Mouse (Mus musculus): ENCODE measurements around the gene Ifna2. TPM values are rescaled to one million over a fixed set of nuclear protein-coding genes. Genes with fewer than 3 reads are reported as not detected.

The Ifna2 gene
- polyA plus RNA-seq (2012; fragmentation: generic; extraction: Trizol), result not detected

DNA sequence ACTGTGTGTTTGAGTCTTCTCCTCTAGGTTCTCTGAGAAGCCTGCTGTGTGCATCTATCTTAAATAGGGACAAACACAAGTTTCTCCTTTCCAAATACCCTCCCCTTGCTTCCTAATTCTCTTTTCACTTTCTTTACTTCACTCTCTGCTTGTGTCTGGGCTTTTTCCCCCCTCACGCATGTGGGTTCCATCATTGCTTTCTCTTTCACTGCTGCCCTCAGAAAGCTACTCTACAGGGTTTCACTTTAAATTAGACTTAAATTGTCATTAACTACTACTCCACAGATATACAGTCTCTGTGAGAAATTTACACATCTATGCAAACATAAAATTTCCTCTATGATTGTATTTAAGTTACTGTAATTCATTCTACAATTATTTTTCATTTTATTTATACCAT lies at the start of gene Ifna2:
Gene Ifna2, minus strand, starts transcription at position 101 of the 400 bp plus-strand sequence.

DNA sequence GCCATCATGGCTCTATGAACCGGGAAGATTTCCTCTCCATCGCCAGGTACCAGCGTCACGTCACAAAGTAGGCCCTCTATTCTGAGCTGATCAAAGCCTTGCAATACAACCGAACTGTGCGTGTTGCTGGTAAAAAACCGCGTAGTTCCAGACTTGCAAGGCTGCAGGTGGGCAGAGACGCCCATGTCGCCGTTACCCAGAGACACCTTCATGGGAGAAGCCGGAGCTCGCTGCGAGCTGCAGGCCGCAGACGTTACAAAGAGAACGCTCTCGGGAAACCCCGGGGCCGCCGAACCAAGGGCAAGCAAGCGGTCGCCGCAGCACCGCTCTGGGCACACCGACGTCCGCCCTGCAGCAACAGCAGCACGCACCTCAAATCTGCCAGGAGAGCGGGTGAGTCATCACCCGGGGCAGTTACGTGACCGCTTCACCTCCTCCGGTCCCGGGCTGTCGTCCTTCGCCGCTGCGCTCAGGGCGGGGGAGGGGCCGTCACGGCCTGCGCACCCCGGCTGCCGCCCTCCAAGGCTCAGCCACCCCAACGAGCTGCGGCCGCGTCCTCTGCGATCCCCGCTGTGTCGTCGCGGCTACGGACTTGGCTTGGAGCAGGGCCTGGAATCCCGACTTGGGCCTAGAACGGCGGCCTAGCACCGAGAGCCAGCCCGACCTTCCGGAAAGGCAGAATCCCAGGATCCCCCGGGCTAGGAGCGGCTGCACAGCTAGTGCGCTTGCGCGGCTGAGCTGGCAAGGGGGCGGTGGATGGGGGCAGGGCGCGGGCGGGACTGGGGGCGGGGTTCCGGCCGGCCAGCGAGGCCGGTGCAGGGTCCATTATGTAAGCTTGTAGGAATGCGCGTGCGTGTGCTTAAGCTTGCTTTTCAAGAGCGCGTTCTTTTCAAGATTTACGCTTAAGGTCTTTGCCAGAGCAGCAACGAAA lies 38.3 kb upstream of the Ifna2 start, which contains the start of the genes Gm26566 and Klhl9:
Gene Gm26566, plus strand, starts transcription at position 15 of the 931 bp plus-strand sequence.
Gene Klhl9, minus strand, starts transcription at position 675 of the 931 bp plus-strand sequence.

DNA sequence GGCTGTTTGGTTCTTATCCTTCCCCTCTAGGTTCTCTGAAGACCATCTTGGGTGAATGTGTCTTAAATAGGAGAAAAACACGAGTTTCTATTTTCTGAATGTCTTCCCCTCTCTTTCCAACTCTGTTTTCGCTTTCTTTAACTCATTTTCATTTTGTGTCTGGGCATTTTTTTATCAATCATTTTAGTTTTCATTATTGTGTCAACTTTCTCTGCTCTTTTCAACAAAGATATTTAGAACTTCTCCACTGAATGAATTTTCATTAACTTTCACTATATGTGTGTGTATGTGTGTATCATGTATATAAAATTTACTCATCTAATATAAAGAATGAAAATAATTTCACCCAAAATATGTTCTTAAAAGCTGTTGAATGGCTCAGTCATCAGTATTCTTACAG lies 7.5 kb upstream of the Ifna2 start, which contains the start of gene Ifnab:
Gene Ifnab, minus strand, starts transcription at position 101 of the 400 bp plus-strand sequence.

DNA sequence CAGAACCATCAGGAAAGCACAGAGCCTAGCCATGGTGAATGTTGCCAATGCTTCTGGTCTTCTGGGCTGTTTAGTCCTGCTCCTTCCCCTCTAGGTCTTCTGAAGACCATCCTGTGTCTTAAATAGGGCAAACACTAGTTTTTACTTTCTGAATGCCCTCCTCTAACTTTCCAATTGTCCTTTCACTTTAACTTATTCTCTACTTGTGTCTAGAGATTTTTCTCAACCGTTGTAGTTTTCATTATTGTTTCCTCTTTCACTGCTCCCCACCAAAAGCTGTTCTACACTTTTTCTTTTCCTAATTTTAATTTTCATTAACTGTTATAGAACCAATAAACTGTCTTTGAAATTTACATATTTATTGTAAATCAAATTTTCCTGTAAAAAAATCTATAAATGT lies 6.9 kb downstream of the Ifna2 start, which contains the start of gene Ifna16:
Gene Ifna16, minus strand, starts transcription at position 101 of the 400 bp plus-strand sequence.

DNA sequence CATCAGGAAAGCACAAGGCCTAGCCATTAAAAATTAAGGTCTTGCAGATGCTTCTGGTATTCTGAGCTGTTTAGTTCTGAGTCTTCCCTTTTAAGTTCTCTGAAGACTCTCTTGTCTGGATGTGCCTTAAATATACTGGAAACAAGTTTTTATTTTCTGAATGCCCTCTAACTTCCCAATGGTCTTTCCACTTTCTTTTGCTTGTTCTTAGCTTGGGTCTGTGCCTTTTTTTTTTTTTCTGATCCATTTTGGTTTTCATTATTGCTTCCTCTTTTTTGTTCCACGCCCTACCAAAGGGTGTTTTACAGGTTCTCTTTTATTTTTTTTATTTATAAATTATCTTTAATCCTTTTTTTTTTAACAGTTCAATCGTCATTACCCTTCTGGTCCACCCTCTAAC lies 39.4 kb downstream of the Ifna2 start, which contains the start of gene Ifna13:
Gene Ifna13, minus strand, starts transcription at position 101 of the 400 bp plus-strand sequence.

DNA sequence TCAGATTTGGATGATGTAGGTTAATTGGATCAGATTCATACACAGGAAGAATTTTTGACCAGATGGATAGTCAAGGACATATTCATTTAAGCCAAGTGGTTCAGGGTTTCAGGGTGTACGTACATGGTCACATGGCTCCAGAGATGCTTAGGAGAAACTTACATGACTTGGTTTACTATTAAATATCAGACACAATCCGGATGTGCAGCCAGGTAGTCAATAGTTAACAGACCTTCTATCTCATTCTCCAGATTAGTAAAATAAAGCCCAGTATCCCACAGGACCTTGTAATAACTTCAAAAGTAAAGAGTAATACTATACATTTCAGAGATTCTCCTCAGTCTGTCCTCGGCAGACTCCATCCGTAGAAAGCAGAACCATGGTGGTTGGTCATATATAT lies 49.4 kb downstream of the Ifna2 start, which contains the start of gene C87499:
Gene C87499, minus strand, starts transcription at position 101 of the 400 bp plus-strand sequence.

Other genes starting within 250 kb of the Ifna2 start
- gene Hacd4, start 245.0 kb downstream of the Ifna2 start, polyA plus RNA-seq (2012; fragmentation: generic; extraction: Trizol), result 10 to 100 TPM in 1 of 2 experiments, 1 to 10 TPM in 1; 2.9 to 11.5 TPM
- gene Ifnb1, start 161.1 kb downstream of the Ifna2 start, polyA plus RNA-seq (2012; fragmentation: generic; extraction: Trizol), result not detected
- not detected for gene Ifna15, start 125.7 kb downstream of the Ifna2 start, polyA plus RNA-seq (2012; fragmentation: generic; extraction: Trizol)
- gene Ifna14, start 112.1 kb downstream of the Ifna2 start, polyA plus RNA-seq (2012; fragmentation: generic; extraction: Trizol), result not detected
- not detected for gene Ifna9, start 91.5 kb downstream of the Ifna2 start, polyA plus RNA-seq (2012; fragmentation: generic; extraction: Trizol)
- not detected for gene Ifna12, start 80.5 kb downstream of the Ifna2 start, polyA plus RNA-seq (2012; fragmentation: generic; extraction: Trizol)
- not detected for gene C87499, start 49.5 kb downstream of the Ifna2 start, polyA plus RNA-seq (2012; fragmentation: generic; extraction: Trizol)
- not detected for gene Ifna13, start 39.5 kb downstream of the Ifna2 start, polyA plus RNA-seq (2012; fragmentation: generic; extraction: Trizol)
- not detected for gene Ifna16, start 7.0 kb downstream of the Ifna2 start, polyA plus RNA-seq (2012; fragmentation: generic; extraction: Trizol)
- under 1 TPM in 1 of 2 experiments, not detected in 1; 0.05 TPM for gene Ifnab, start 7.4 kb upstream of the Ifna2 start, polyA plus RNA-seq (2012; fragmentation: generic; extraction: Trizol)
- 1 to 10 TPM in 1 of 2 experiments, under 1 TPM in 1; 0.08 to 1.1 TPM for gene Gm26566, start 37.9 kb upstream of the Ifna2 start, polyA plus RNA-seq (2012; fragmentation: generic; extraction: Trizol)
- gene Klhl9, start 38.6 kb upstream of the Ifna2 start, polyA plus RNA-seq (2012; fragmentation: generic; extraction: Trizol), result 10 to 100 TPM in 1 of 2 experiments, 1 to 10 TPM in 1; 1.1 to 12.5 TPM
- gene Gm13271, start 71.0 kb upstream of the Ifna2 start, polyA plus RNA-seq (2012; fragmentation: generic; extraction: Trizol), result not detected
- gene Gm13283, start 76.2 kb upstream of the Ifna2 start, polyA plus RNA-seq (2012; fragmentation: generic; extraction: Trizol), result not detected
- 1 to 10 TPM; 1.2 to 3.1 TPM for gene Gm13290, start 89.9 kb upstream of the Ifna2 start, polyA plus RNA-seq (2012; fragmentation: generic; extraction: Trizol)
- not detected for gene Gm13289, start 93.0 kb upstream of the Ifna2 start, polyA plus RNA-seq (2012; fragmentation: generic; extraction: Trizol)
- gene Gm13272, start 95.9 kb upstream of the Ifna2 start, polyA plus RNA-seq (2012; fragmentation: generic; extraction: Trizol), result under 1 TPM; 0.21 to 0.38 TPM
- not detected for gene Ifnz, start 98.2 kb upstream of the Ifna2 start, polyA plus RNA-seq (2012; fragmentation: generic; extraction: Trizol)
- gene Gm13276, start 101.8 kb upstream of the Ifna2 start, polyA plus RNA-seq (2012; fragmentation: generic; extraction: Trizol), result 1 to 10 TPM in 1 of 2 experiments, under 1 TPM in 1; 0.42 to 1.7 TPM
- gene Gm13277, start 104.7 kb upstream of the Ifna2 start, polyA plus RNA-seq (2012; fragmentation: generic; extraction: Trizol), result not detected
- gene Gm13278, start 107.6 kb upstream of the Ifna2 start, polyA plus RNA-seq (2012; fragmentation: generic; extraction: Trizol), result not detected
- gene Gm13275, start 110.6 kb upstream of the Ifna2 start, polyA plus RNA-seq (2012; fragmentation: generic; extraction: Trizol), result 1 to 10 TPM in 1 of 2 experiments, under 1 TPM in 1; 0.14 to 1.1 TPM
- gene Gm13279, start 113.5 kb upstream of the Ifna2 start, polyA plus RNA-seq (2012; fragmentation: generic; extraction: Trizol), result not detected
- not detected for gene Gm13285, start 115.8 kb upstream of the Ifna2 start, polyA plus RNA-seq (2012; fragmentation: generic; extraction: Trizol)
- 1 to 10 TPM in 1 of 2 experiments, under 1 TPM in 1; 0.14 to 1.1 TPM for gene Gm13287, start 119.3 kb upstream of the Ifna2 start, polyA plus RNA-seq (2012; fragmentation: generic; extraction: Trizol)
- under 1 TPM; 0.05 to 0.50 TPM for gene Gm13288, start 121.6 kb upstream of the Ifna2 start, polyA plus RNA-seq (2012; fragmentation: generic; extraction: Trizol)
- not detected for gene Ifna7, start 132.3 kb upstream of the Ifna2 start, polyA plus RNA-seq (2012; fragmentation: generic; extraction: Trizol)
- gene Ifna11, start 136.0 kb upstream of the Ifna2 start, polyA plus RNA-seq (2012; fragmentation: generic; extraction: Trizol), result not detected
- gene Ifna6, start 143.5 kb upstream of the Ifna2 start, polyA plus RNA-seq (2012; fragmentation: generic; extraction: Trizol), result not detected
- gene Ifna5, start 151.6 kb upstream of the Ifna2 start, polyA plus RNA-seq (2012; fragmentation: generic; extraction: Trizol), result not detected
- not detected for gene Ifna4, start 157.9 kb upstream of the Ifna2 start, polyA plus RNA-seq (2012; fragmentation: generic; extraction: Trizol)
- gene Ifna1, start 166.2 kb upstream of the Ifna2 start, polyA plus RNA-seq (2012; fragmentation: generic; extraction: Trizol), result not detected
- gene Ifne, start 196.3 kb upstream of the Ifna2 start, polyA plus RNA-seq (2012; fragmentation: generic; extraction: Trizol), result under 1 TPM in 1 of 2 experiments, not detected in 1; 0.08 TPM